Mouse (Mus musculus) embryonic stem cell, embryonic (primary cell): ENCODE data around the gene Dcp1a.

ENCODE experiments used
- CTCF ChIA-PET, 4 experiments: fragments of 300-600 bp in 2 of 4; fragments of 350-600 bp in 2 of 4; sonication (Branson Sonifier 250); formaldehyde crosslinking; loops; one replicate each; lab custom pipeline; 2022; ENCODE audit warnings: inconsistent platforms in 2 of 4; lab: Charles Lee
- POLR2A ChIA-PET, 4 experiments: fragments of 300-600 bp in 2 of 4; fragments of 350-600 bp in 2 of 4; sonication (Branson Sonifier 250); formaldehyde crosslinking; loops; one replicate each; lab custom pipeline; 2022; ENCODE audit warnings: antibody characterized with exemption in 4 of 4, inconsistent platforms in 1 of 4; lab: Charles Lee

Dcp1a gene

GRCm38 (mm10) chr14:30566317-30566716, 87.0 kb downstream of the Dcp1a start:
- ChIA-PET POLR2A (interaction anchor here in 3 of 4 experiments (0.7 to 13.9 kb wide), 20 partner anchors 7 to 384 kb away, joined by 3 to 185 read pairs (median 4); partner anchors contain the start of gene Tkt (in 1 of the 3)), CTCF (interaction anchor here in 1 of 4 experiments (1.4 kb wide), 1 partner anchor 46 kb away, joined by 3 read pairs; no protein-coding TSS in a partner anchor)

GRCm38 (mm10) chr14:30568016-30568415, 88.7 kb downstream of the Dcp1a start:
- POLR2A ChIA-PET, result interaction anchor here in 3 of 4 experiments (0.9 to 13.1 kb wide), 9 partner anchors 8 to 87 kb away, joined by 3 to 185 read pairs (median 10); partner anchors contain the start of gene Tkt (in 1 of the 3)
- CTCF ChIA-PET, result interaction anchor here in 1 of 4 experiments (1.9 kb wide), 1 partner anchor 17 kb away, joined by 4 read pairs; no protein-coding TSS in a partner anchor

GRCm38 (mm10) chr14:30570303-30570702, 91.0 kb downstream of the Dcp1a start:
- CTCF ChIA-PET, result no interaction called here

GRCm38 (mm10) chr14:30572253-30572652, 92.9 kb downstream of the Dcp1a start:
- POLR2A ChIA-PET, result interaction anchor here in 3 of 4 experiments (0.7 to 7.0 kb wide), 11 partner anchors 11 to 371 kb away, joined by 3 to 143 read pairs (median 4); partner anchors contain the start of gene Prkcd (in 1 of the 3)
- CTCF ChIA-PET, result interaction anchor here in 2 of 4 experiments (0.6 to 0.9 kb wide), 2 partner anchors 11 to 150 kb away, joined by 3 to 4 read pairs; no protein-coding TSS in a partner anchor

More at GRCm38 (mm10) chr14:30570303-30570702, 91.0 kb downstream of the Dcp1a start:
- POLR2A ChIA-PET, result interaction anchor here in 3 of 4 experiments (0.8 to 7.0 kb wide), 5 partner anchors 10 to 40 kb away, joined by 3 to 143 read pairs (median 7); no protein-coding TSS in a partner anchor

- CTCF ChIA-PET, result interaction anchor here in 1 of 4 experiments (0.7 to 2.1 kb wide), 2 partner anchors 40 to 52 kb away, joined by 3 to 5 read pairs; no protein-coding TSS in a partner anchor
- POLR2A ChIA-PET, result interaction anchor here in 3 of 4 experiments (0.6 to 7.0 kb wide), 9 partner anchors 10 to 372 kb away, joined by 3 to 143 read pairs (median 5); partner anchors contain the start of genes Dcp1a (in 1 of the 3), Rft1 (in 1 of the 3) and Tkt (in 1 of the 3)
These were observed 93.9 kb downstream of the Dcp1a start for GRCm38 (mm10) chr14:30573235-30573634.

GRCm38 (mm10) chr14:30573983-30574584, 94.7 kb downstream of the Dcp1a start:
- CTCF ChIA-PET, result interaction anchor here (0.6 to 2.6 kb wide), 22 partner anchors 9 to 444 kb away, joined by 3 to 15 read pairs (median 5); partner anchors contain the start of gene Prkcd (in 1 of the 4)
- POLR2A ChIA-PET, result interaction anchor here (0.6 to 7.0 kb wide), 29 partner anchors 8 to 899 kb away, joined by 3 to 143 read pairs (median 4); partner anchors contain the start of genes Dcp1a (in 2 of the 4), Prkcd (in 1 of the 4), Rft1 (in 1 of the 4) and Sfmbt1 (in 1 of the 4)

GRCm38 (mm10) chr14:30575791-30576190, 96.5 kb downstream of the Dcp1a start:
- POLR2A ChIA-PET, result interaction anchor here (0.5 to 7.0 kb wide), 24 partner anchors 8 to 474 kb away, joined by 3 to 143 read pairs (median 6); partner anchors contain the start of genes Tkt (in 2 of the 4) and Tmem110 (in 1 of the 4)
- CTCF ChIA-PET, result interaction anchor here in 3 of 4 experiments (0.8 to 2.6 kb wide), 11 partner anchors 8 to 291 kb away, joined by 3 to 15 read pairs (median 4); no protein-coding TSS in a partner anchor

- ChIA-PET CTCF (interaction anchor here in 2 of 4 experiments (1.1 to 2.6 kb wide), 6 partner anchors 11 to 291 kb away, joined by 3 to 14 read pairs (median 4); no protein-coding TSS in a partner anchor), POLR2A (interaction anchor here (0.5 to 7.0 kb wide), 20 partner anchors 9 to 473 kb away, joined by 3 to 143 read pairs (median 6); partner anchors contain the start of genes Tkt (in 2 of the 4) and Tmem110 (in 1 of the 4))
These were observed 96.9 kb downstream of the Dcp1a start for GRCm38 (mm10) chr14:30576260-30576659.
